Mouse (Mus musculus): ENCODE data around the gene Zfp74. TPM values are rescaled to one million over a fixed set of nuclear protein-coding genes. Genes with fewer than 3 reads are reported as not detected.

Gene Zfp74
- polyA plus RNA-seq, 1 experiment: 5.7 TPM

Other genes starting within 250 kb of the Zfp74 start
- 0.55 and 1.2 TPM in 2 replicates for gene Catsperg2, start 227.1 kb downstream of the Zfp74 start, polyA plus RNA-seq (2012; rRNA removed)
- 4.9 and 5.2 TPM in 2 replicates for gene Zfp84, start 185.5 kb downstream of the Zfp74 start, polyA plus RNA-seq (2012; rRNA removed)
- gene Zfp30, start 170.1 kb downstream of the Zfp74 start, polyA plus RNA-seq (2012; rRNA removed): 1.5 and 1.9 TPM in 2 replicates
- gene Zfp790, start 138.0 kb downstream of the Zfp74 start, polyA plus RNA-seq (2012; rRNA removed): 3.0 and 4.6 TPM in 2 replicates
- gene Zfp940, start 100.4 kb downstream of the Zfp74 start, polyA plus RNA-seq (2012; rRNA removed): 0.20 and 0.37 TPM in 2 replicates
- 2.0 and 2.1 TPM in 2 replicates for gene Zfp420, start 94.1 kb downstream of the Zfp74 start, polyA plus RNA-seq (2012; rRNA removed)
- 2.9 and 3.5 TPM in 2 replicates for gene Zfp27, start 47.5 kb downstream of the Zfp74 start, polyA plus RNA-seq (2012; rRNA removed)
- gene Zfp383, start 45.9 kb downstream of the Zfp74 start, polyA plus RNA-seq (2012; rRNA removed): 2.3 and 2.5 TPM in 2 replicates
- gene Zfp568, start 29.9 kb upstream of the Zfp74 start, polyA plus RNA-seq (2012; rRNA removed): 4.4 and 5.2 TPM in 2 replicates
- 5.3 and 6.1 TPM in 2 replicates for gene Zfp14, start 97.3 kb upstream of the Zfp74 start, polyA plus RNA-seq (2012; rRNA removed)
- gene Zfp82, start 118.8 kb upstream of the Zfp74 start, polyA plus RNA-seq (2012; rRNA removed): 0.11 and 0.27 TPM in 2 replicates
- 0.15 and 0.46 TPM in 2 replicates for gene Gm26920, start 136.3 kb upstream of the Zfp74 start, polyA plus RNA-seq (2012; rRNA removed)
- gene Zfp566, start 136.4 kb upstream of the Zfp74 start, polyA plus RNA-seq (2012; rRNA removed): 2.9 and 3.0 TPM in 2 replicates
- 16.3 and 16.5 TPM in 2 replicates for gene Zfp260, start 140.7 kb upstream of the Zfp74 start, polyA plus RNA-seq (2012; rRNA removed)
- gene Zfp382, start 167.9 kb upstream of the Zfp74 start, polyA plus RNA-seq (2012; rRNA removed): 0.82 and 2.0 TPM in 2 replicates
- gene Zfp146, start 215.7 kb upstream of the Zfp74 start, polyA plus RNA-seq (2012; rRNA removed): 16.4 and 18.3 TPM in 2 replicates
- gene Cox7a1, start 230.1 kb upstream of the Zfp74 start, polyA plus RNA-seq (2012; rRNA removed): 7.4 and 16.8 TPM in 2 replicates
- 854 and 1,031 TPM in 2 replicates for gene Capns1, start 244.7 kb upstream of the Zfp74 start, polyA plus RNA-seq (2012; rRNA removed)

All from gonadal fat pad, adult 2 months (tissue).